Mouse (Mus musculus): ENCODE data around the gene Btbd35f28. TPM values are rescaled to one million over a fixed set of nuclear protein-coding genes. Genes with fewer than 3 reads are reported as not detected.

Gene Btbd35f28
- not detected in 2 replicates for polyA plus RNA-seq (2012; rRNA removed; ENCODE audit: low replicate concordance)

GRCm38 (mm10) chrX:4196276-4196675 lies at the start of gene Btbd35f28:
Btbd35f28 (plus strand) TSS chrX:4196576.

Other genes with a start within 250 kb of the Btbd35f28 start
- gene Btbd35f16, start 239.6 kb upstream of the Btbd35f28 start, polyA plus RNA-seq (2012; rRNA removed; ENCODE audit: low replicate concordance): not detected in 2 replicates
- gene Btbd35f3, start 158.9 kb upstream of the Btbd35f28 start, polyA plus RNA-seq (2012; rRNA removed; ENCODE audit: low replicate concordance): not detected in 2 replicates
- not detected in 2 replicates for gene Btbd35f20, start 94.7 kb downstream of the Btbd35f28 start, polyA plus RNA-seq (2012; rRNA removed; ENCODE audit: low replicate concordance)
- gene Btbd35f17, start 174.1 kb downstream of the Btbd35f28 start, polyA plus RNA-seq (2012; rRNA removed; ENCODE audit: low replicate concordance): not detected in 2 replicates

Measured in duodenum, adult 2 months (tissue).